Mouse (Mus musculus) urinary bladder, postnatal 14 days (tissue): Measurements from ENCODE around the gene Xpnpep2.

Source experiments
- DNase-seq: peaks from one replicate; pipeline ENCODE4 v3.0.0; 2021; ENCODE audit warnings: low spot score

Gene Xpnpep2

GRCm38 (mm10) chrX:48126903-48127476, 18.5 kb downstream of the Xpnpep2 start:
- no peak for DNase-seq

GRCm38 (mm10) chrX:48127502-48128218, 19.1 kb downstream of the Xpnpep2 start:
- DNase-seq: no peak

- DNase-seq: no peak
Observed at GRCm38 (mm10) chrX:48129167-48129566, 20.6 kb downstream of the Xpnpep2 start.

- DNase-seq: no peak
Observed at GRCm38 (mm10) chrX:48136935-48137334, 28.4 kb downstream of the Xpnpep2 start.

- DNase-seq: peak; percentile 28
Observed at GRCm38 (mm10) chrX:48138011-48138410, 29.5 kb downstream of the Xpnpep2 start.

- DNase-seq: no peak
Observed at GRCm38 (mm10) chrX:48138539-48139275, 30.2 kb downstream of the Xpnpep2 start.

- peak; percentile 11 for DNase-seq
Observed at GRCm38 (mm10) chrX:48139368-48140285, 31.1 kb downstream of the Xpnpep2 start.

GRCm38 (mm10) chrX:48140286-48140877, 31.9 kb downstream of the Xpnpep2 start:
- peak; percentile 6 for DNase-seq

- DNase-seq: no peak
Observed at GRCm38 (mm10) chrX:48141481-48141880, 33.0 kb downstream of the Xpnpep2 start.

- peak; percentile 26 for DNase-seq
Observed at GRCm38 (mm10) chrX:48143415-48144335, 35.1 kb downstream of the Xpnpep2 start.

- no peak for DNase-seq
Observed at GRCm38 (mm10) chrX:48146262-48146661, 37.7 kb downstream of the Xpnpep2 start, which contains the start of gene Sash3. Gene Sash3 (plus strand): TSS chrX:48146436.

- no peak for DNase-seq
Observed at GRCm38 (mm10) chrX:48147226-48147625, 38.7 kb downstream of the Xpnpep2 start.

- no peak for DNase-seq
Observed at GRCm38 (mm10) chrX:48147741-48148186, 39.2 kb downstream of the Xpnpep2 start.

- no peak for DNase-seq
Observed at GRCm38 (mm10) chrX:48152106-48152505, 43.6 kb downstream of the Xpnpep2 start.

- DNase-seq: no peak
Observed at GRCm38 (mm10) chrX:48153414-48153813, 44.9 kb downstream of the Xpnpep2 start.

- DNase-seq: no peak
Observed at GRCm38 (mm10) chrX:48153949-48154348, 45.4 kb downstream of the Xpnpep2 start.

- DNase-seq: no peak
Observed at GRCm38 (mm10) chrX:48155489-48155888, 47.0 kb downstream of the Xpnpep2 start.

- DNase-seq: no peak
Observed at GRCm38 (mm10) chrX:48157396-48157795, 48.9 kb downstream of the Xpnpep2 start.

- no peak for DNase-seq
Observed at GRCm38 (mm10) chrX:48158229-48158919, 49.8 kb downstream of the Xpnpep2 start.

- no peak for DNase-seq
Observed at GRCm38 (mm10) chrX:48169892-48170291, 61.4 kb downstream of the Xpnpep2 start.
